7 mouse cellular contexts compared by ENCODE assay signal in genomic region chr7:30563906-30564280, GRCm38 (mm10). TPM values are rescaled to one million over a fixed set of nuclear protein-coding genes. Genes with fewer than 3 reads are reported as not detected.
DNase-seq lines count a peak whose midpoint lies in the region; ATAC-seq and TF ChIP-seq lines count a peak whose summit lies in the region.

No protein-coding gene starts in this region.

- peaks cover 2% of the 10 kb centered on the region; the same call in 1 of the 2 replicates for H3K4me1 ChIP-seq in spleen, adult 2 months (ENCODE audit: control insufficient read depth, insufficient read depth, insufficient read length)
- H3K4me1 ChIP-seq in erythroblast, embryonic 14.5 days (ENCODE audit: control insufficient read depth), result peaks cover 50% of the 10 kb centered on the region
- peaks cover 36% of the 10 kb centered on the region for H3K4me1 ChIP-seq in liver, embryonic 13.5 days (replicated peaks)

- no peak; the same call in 1 of the 2 replicates for TF ChIP-seq POLR2A in spleen, adult 2 months (IDR thresholded peaks at IDR 0.05; ENCODE audit: low read depth, low read length)

- H3K9me3 ChIP-seq in erythroblast, embryonic 14.5 days (ENCODE audit: control insufficient read depth, low read length), result no peaks in the 10 kb centered on the region
- H3K9me3 ChIP-seq in liver, embryonic 13.5 days (replicated peaks), result no peaks in the 10 kb centered on the region

- no peaks in the 10 kb centered on the region for H3K27me3 ChIP-seq in spleen, adult 2 months (ENCODE audit: control insufficient read depth, insufficient read depth, low read length)
- no peaks in the 10 kb centered on the region for H3K27me3 ChIP-seq in erythroblast, embryonic 14.5 days (ENCODE audit: control insufficient read depth)
- no peaks in the 10 kb centered on the region for H3K27me3 ChIP-seq in liver, embryonic 13.5 days

- H3K36me3 ChIP-seq in spleen, adult 2 months (ENCODE audit: control insufficient read depth, insufficient read depth, low read length), result peaks cover 3% of the 10 kb centered on the region
- peaks cover 57% of the 10 kb centered on the region for H3K36me3 ChIP-seq in erythroblast, embryonic 14.5 days (ENCODE audit: control insufficient read depth)
- peaks cover 43% of the 10 kb centered on the region for H3K36me3 ChIP-seq in liver, embryonic 13.5 days

- TF ChIP-seq CTCF in spleen, adult 2 months (IDR thresholded peaks at IDR 0.05; ENCODE audit: extremely low read depth, insufficient read depth, insufficient read length, insufficient replicate concordance), result no peak

- WGBS in spleen, adult 2 months, result 21% methylated on average over 6 of the region's 6 CpGs
- WGBS in liver, embryonic 13.5 days (ENCODE audit: insufficient replicate concordance), result 21% methylated on average over 6 of the region's 6 CpGs

- peak overlapping the region; percentile 89 for H3K4me2 ChIP-seq in liver, embryonic 13.5 days

- ATAC-seq in liver, embryonic 13.5 days (ENCODE audit: low read depth), result no peak

- H3K27ac ChIP-seq in spleen, adult 2 months (ENCODE audit: insufficient read depth, low read length), result peak overlapping the region; percentile 95
- H3K27ac ChIP-seq in liver, embryonic 13.5 days, result peak overlapping the region; percentile 96

- DNase-seq in spleen, adult 2 months (ENCODE audit: low read depth in 1 of 2, low spot score in 2 of 2), result peak in 1 of 2 experiments; percentile 42
- no peak for DNase-seq in spleen, postnatal 14 days (ENCODE audit: low spot score in 2 of 2)
- no peak for DNase-seq in liver, embryonic 13.5 days
- DNase-seq in thymus, postnatal 0 days (ENCODE audit: low spot score), result peak; percentile 50
- DNase-seq in layer of hippocampus, postnatal 10 days (ENCODE audit: low spot score in 2 of 2), result no peak
- no peak for DNase-seq in ovary, postnatal 14 days (ENCODE audit: low spot score)

- H3K9ac ChIP-seq in liver, embryonic 13.5 days, result peak overlapping the region; percentile 81

- H3K4me3 ChIP-seq in spleen, adult 2 months (ENCODE audit: extremely low read depth, insufficient read depth, insufficient read length), result peak overlapping the region; percentile 90
- H3K4me3 ChIP-seq in erythroblast, embryonic 14.5 days (replicated peaks), result peak overlapping the region; percentile 94
- H3K4me3 ChIP-seq in liver, embryonic 13.5 days (replicated peaks), result peak overlapping the region; percentile 83

RNA-seq across cellular contexts. Expression of gene Psenen, which starts 0.5 kb away (rescaled TPM):
- polyA plus RNA-seq in spleen, adult 2 months (2012; rRNA removed), result 85.2 and 86.9 TPM in 2 replicates
- polyA plus RNA-seq in erythroblast, embryonic 14.5 days (2012), result 8.0 and 8.9 TPM in 2 replicates
- polyA plus RNA-seq in liver, embryonic 13.5 days (2015; fragmentation: Nextera tagmentation; extraction: Ambion mirVana), result 80.1 and 81.3 TPM in 2 replicates
- 203 and 204 TPM in 2 replicates for polyA plus RNA-seq in thymus, postnatal 0 days (2015; fragmentation: Nextera tagmentation; extraction: Ambion mirVana)
- total RNA-seq in layer of hippocampus, postnatal 10 days (2021), result 10 to 100 TPM; 79.4 to 87.1 TPM

RNA-seq across cellular contexts. Expression of gene Gm49396, which starts 0.7 kb away (rescaled TPM):
- 3.1 and 4.4 TPM in 2 replicates for polyA plus RNA-seq in spleen, adult 2 months (2012; rRNA removed)
- 0.15 and 0.18 TPM in 2 replicates for polyA plus RNA-seq in erythroblast, embryonic 14.5 days (2012)
- polyA plus RNA-seq in liver, embryonic 13.5 days (2015; fragmentation: Nextera tagmentation; extraction: Ambion mirVana), result 3.4 and 3.8 TPM in 2 replicates
- 8.4 and 9.8 TPM in 2 replicates for polyA plus RNA-seq in thymus, postnatal 0 days (2015; fragmentation: Nextera tagmentation; extraction: Ambion mirVana)
- 1 to 10 TPM; 4.8 to 5.8 TPM for total RNA-seq in layer of hippocampus, postnatal 10 days (2021)

RNA-seq across cellular contexts. Expression of gene U2af1l4, which starts 0.8 kb away (rescaled TPM):
- polyA plus RNA-seq in spleen, adult 2 months (2012; rRNA removed), result 31.6 and 36.5 TPM in 2 replicates
- polyA plus RNA-seq in erythroblast, embryonic 14.5 days (2012), result 5.6 and 7.7 TPM in 2 replicates
- 49.4 TPM in 2 replicates for polyA plus RNA-seq in liver, embryonic 13.5 days (2015; fragmentation: Nextera tagmentation; extraction: Ambion mirVana)
- polyA plus RNA-seq in thymus, postnatal 0 days (2015; fragmentation: Nextera tagmentation; extraction: Ambion mirVana), result 101 and 112 TPM in 2 replicates
- 10 to 100 TPM; 49.4 to 52.5 TPM for total RNA-seq in layer of hippocampus, postnatal 10 days (2021)

RNA-seq across cellular contexts. Expression of gene Igflr1, which starts 1.3 kb away (rescaled TPM):
- polyA plus RNA-seq in spleen, adult 2 months (2012; rRNA removed), result 17.0 and 19.0 TPM in 2 replicates
- 0.61 and 1.5 TPM in 2 replicates for polyA plus RNA-seq in erythroblast, embryonic 14.5 days (2012)
- polyA plus RNA-seq in liver, embryonic 13.5 days (2015; fragmentation: Nextera tagmentation; extraction: Ambion mirVana), result 1.6 and 2.1 TPM in 2 replicates
- 4.0 and 7.8 TPM in 2 replicates for polyA plus RNA-seq in thymus, postnatal 0 days (2015; fragmentation: Nextera tagmentation; extraction: Ambion mirVana)
- total RNA-seq in layer of hippocampus, postnatal 10 days (2021), result 1 to 10 TPM; 2.4 to 2.8 TPM

RNA-seq across cellular contexts. Expression of gene Lin37, which starts 4.3 kb away (rescaled TPM):
- polyA plus RNA-seq in spleen, adult 2 months (2012; rRNA removed), result 34.9 and 36.4 TPM in 2 replicates
- 14.5 and 17.0 TPM in 2 replicates for polyA plus RNA-seq in erythroblast, embryonic 14.5 days (2012)
- 25.3 and 31.9 TPM in 2 replicates for polyA plus RNA-seq in liver, embryonic 13.5 days (2015; fragmentation: Nextera tagmentation; extraction: Ambion mirVana)
- polyA plus RNA-seq in thymus, postnatal 0 days (2015; fragmentation: Nextera tagmentation; extraction: Ambion mirVana), result 91.1 and 96.6 TPM in 2 replicates
- total RNA-seq in layer of hippocampus, postnatal 10 days (2021), result 10 to 100 TPM; 28.2 to 36.6 TPM
